Mouse (Mus musculus) testis, adult 2 months (tissue): ENCODE measurements at regions not wholly inside any gene's neighbourhood (a gene's known extent, or its start where the extent isn't known, plus 50 kb on each side); places are given as distances from the start of the nearest gene placed in this dataset.

ENCODE experiments used
- CTCF ChIP-seq: fragments of 200-500 bp; IDR thresholded peaks from 2 replicates; pipeline ENCODE4 v1.5.1; 2012; ENCODE audit warnings: low read depth, mild to moderate bottlenecking, inconsistent platforms, low read length, moderate library complexity; ENCODE audit not compliant: control insufficient read depth, insufficient read depth, insufficient replicate concordance
- POLR2A ChIP-seq: fragments of 200-500 bp; IDR thresholded peaks from 2 replicates; pipeline ENCODE4 v1.6.1; 2012; ENCODE audit warnings: low read depth, mild to moderate bottlenecking, inconsistent platforms, low read length, moderate library complexity; ENCODE audit not compliant: control insufficient read depth

GRCm38 (mm10) chr11:112264077-112264476, 517.9 kb upstream of the Sox9 start:
- no peak for TF ChIP-seq CTCF
- TF ChIP-seq POLR2A = no peak
